Mouse (Mus musculus) cerebellum, postnatal 4 days (tissue): ENCODE results near the gene Slc22a13.
"Not testable (repeated sequence)": the region's sequence is repeated elsewhere in the genome, so short reads cannot be mapped to it uniquely, and the experiment has no call there.

ENCODE experiments used
- DNase-seq, 2 experiments: peaks; one replicate each; pipeline ENCODE4 v3.0.0; 2022; ENCODE audit warnings: low spot score in 2 of 2, mixed read lengths in 1 of 2

Slc22a13 gene

DNA sequence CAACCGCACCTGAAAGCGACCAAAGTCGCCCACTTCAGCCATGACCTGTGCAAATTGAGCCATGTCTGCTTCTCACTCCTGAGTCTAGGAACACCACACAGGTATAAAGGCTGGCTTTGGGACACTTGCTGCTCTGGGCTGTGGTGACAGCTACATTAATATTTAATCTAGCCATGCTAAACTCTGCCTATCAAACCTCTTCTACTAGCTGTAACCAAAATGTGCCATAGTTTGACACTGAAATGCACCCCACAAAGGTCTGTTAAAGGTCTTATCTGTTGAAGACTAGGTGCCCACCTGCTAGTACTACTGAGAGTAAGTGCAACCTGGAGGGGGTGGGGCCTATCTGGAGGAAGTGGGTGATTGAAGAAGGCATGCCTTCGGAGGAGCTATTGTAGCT lies at the start of gene Slc22a13:
Gene Slc22a13, minus strand, starts transcription at position 101 of the 400 bp plus-strand sequence.
- DNase-seq = no peak

DNA sequence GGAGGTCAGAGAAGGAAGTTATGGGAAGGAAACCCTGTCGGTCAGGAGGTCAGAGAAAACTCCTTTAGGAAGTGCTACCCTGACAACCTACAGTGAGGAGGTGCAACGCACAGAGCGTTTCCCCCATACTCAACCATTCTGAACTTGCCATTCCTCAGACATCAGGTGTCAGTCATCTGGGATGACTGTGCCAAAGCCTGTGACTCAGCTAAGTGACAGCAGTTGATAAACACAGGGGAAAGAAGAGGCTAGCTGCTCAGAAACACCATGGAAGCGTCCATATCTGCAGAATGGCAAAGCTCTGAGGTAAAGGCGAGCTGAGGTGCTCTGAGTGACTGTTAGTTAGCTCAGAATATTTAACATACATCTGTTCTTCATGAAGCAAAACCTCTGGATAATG lies 49.2 kb upstream of the Slc22a13 start:
- DNase-seq = no peak

DNA sequence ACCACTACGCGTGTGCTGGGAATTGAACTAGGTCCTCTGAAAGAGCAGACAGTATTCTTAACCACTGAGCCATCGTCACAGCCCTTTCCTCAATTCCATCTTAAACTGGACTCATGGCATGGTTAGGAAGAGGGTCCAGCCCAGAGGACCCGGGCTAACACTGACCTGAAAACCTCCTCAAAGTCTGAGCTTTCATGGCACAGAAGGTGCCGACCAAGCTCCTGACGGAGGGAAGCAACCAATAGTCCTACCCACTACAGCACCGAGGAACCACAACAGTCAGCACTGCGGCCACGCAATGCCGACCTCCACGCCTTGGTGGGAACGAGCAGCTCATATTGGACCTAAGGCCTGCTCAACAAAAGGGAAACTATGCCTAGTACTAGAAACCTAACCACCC lies 47.3 kb upstream of the Slc22a13 start:
- DNase-seq = no peak

DNA sequence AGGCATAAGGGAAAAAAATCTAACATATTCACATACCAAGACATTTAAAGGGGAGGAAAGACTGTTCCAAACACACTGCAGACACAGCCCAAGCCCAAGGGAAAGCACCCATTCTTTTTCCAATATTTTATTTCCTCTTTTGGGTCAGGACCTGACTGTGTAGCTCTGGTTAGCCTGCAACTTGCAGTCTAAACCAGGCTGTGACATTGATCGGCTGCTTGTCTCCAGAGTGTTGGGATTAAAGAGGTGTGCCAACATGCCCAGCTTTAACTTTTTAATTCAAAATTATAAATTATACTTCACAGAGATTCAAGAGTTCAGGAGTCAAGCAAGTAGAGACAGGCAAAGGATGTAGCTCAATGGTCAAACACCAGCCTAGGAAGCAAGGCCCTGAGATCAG lies 46.2 kb upstream of the Slc22a13 start:
- no peak for DNase-seq

DNA sequence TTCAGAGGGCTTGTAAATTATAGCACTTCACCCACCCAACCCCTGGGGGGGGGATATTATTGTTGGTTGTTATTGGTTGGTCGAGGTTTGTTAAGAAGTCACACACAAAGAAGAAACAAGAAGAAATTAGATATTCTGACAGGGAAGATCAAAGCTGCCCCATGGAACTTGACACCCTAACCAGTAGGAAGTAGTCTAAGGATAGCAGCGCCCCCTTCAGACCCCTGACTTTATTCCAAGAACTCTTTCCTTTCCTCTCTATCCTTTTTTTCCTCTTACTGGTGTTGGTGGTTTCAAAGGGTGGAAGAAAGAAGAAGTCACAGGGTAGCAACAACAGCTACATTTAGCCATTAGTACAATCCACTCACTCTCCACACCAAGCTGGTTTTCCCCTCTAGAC lies 45.3 kb upstream of the Slc22a13 start:
- DNase-seq = no peak

DNA sequence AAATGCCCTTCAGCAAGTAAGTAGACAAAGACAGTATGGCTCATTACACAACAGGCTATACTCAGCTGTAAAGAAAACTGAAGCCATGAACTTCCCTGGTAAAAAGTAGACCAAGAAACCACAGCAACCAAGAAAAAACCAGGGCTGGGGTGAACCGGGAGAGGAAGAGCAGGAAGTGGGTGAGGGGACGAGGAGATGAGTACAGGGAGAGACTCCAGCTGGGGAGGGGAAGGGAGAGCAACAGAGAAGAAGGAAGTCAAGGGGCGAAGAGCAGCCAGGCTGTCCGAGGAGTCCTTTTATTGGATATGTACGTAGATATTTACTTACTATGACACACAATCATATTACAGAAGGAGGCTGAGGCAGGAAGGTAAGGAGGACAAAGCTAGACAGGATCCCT lies 39.1 kb upstream of the Slc22a13 start:
- no peak for DNase-seq

DNA sequence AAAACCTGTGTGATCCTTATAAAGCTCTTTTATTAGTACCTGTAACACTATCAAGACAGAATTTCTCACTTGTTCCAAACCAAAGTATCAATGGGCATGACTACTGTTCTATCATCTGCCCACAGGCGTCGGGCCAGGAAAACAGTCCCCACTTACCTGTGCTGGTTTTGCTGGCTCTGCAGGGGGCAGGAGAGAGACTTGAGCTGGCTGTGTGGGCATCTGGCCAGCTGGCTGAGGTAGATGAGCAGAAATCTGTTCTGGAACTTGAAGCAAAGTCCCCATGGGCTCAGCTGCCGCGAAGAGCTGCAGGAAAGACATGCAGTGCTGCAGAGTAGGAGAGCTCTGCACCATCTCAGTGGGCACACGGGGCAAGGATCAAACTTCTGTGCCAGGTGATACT lies 37.9 kb upstream of the Slc22a13 start:
- DNase-seq = peak in 1 of 2 experiments; percentile 7

DNA sequence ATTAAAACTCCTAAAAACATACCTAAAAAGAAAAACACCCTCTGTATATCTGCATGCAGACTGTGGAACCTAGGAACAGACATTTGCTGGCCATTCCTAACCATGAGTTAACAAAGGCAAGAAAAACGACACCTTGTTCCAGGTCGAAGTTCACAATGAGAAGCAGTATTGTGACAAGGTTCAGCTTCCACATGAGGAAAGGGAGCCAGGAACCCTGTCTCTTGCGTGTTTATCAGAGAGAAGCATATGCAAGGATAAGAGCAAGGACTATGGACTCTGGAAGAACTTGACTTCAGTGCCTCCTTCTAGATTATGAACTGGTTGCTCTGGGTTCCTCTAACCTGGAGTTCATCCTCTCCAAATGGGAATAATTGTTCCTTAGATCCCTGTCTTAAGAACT lies 35.1 kb upstream of the Slc22a13 start:
- no peak for DNase-seq

DNA sequence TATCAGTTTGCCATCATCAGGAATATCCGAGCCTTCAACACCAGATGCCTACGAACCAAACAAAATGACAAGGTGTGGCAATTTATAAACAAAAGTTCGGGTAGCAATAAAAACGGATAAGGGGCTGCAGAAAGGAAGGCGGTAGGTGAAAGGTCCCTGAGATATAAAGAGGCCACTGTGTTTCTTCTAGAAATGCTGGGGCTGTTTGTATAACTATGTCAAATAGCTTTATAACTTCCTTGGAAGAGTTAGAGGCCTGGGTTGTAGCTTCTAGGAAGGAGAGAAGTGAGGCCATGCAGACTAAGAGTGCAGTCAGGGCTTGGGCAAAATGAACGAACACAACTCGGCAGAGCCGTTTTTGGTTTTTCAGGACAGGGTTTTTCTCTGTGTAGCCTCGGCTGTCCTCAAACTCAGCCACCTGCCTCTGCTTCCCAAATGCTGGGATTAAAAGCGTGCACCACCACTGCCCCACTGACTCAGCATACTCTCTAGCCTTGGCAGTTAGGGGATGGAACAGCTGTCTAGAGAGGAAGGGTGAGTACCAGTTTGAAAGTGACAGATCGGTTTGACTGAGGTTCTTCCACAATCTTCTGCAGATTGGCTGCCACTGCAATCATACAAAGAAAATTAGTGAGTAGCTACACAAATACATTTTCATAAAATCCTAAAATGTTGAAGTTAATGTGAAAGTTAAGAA lies 32.4 kb upstream of the Slc22a13 start:
- DNase-seq = no peak

DNA sequence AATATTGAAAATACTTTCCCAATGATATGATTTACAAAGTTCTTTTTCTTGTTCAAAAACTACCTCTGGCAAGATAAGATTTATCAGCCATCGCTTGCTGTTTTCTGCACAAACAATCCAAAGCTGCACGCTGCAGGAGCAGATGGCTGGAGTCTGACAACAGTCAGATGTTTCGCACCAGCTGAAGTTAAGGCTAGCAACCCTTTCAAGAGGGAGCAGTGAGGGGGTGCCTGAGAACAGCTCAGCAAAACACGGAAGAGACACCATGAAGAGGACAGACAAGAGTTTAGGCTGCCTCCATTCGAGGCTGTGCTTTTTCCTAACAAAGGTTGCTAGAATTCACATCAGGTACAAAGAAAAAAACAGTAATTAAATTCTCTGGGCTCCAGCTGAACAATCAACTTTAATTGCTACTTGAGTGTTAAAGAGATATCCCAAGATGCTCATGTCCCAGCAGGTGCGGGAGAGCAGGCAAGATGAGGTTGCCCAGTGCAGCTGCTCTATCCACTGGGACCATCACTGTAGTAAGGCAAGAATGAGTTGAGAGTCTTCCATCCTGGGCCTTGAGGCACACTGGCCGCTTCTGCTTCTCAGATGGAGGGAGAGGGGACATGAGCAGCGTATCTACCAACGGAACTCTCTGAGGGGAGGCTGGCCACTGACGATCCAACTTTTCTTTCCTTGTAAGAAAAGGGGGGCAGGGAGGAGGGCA lies 31.5 kb upstream of the Slc22a13 start:
- DNase-seq = no peak

DNA sequence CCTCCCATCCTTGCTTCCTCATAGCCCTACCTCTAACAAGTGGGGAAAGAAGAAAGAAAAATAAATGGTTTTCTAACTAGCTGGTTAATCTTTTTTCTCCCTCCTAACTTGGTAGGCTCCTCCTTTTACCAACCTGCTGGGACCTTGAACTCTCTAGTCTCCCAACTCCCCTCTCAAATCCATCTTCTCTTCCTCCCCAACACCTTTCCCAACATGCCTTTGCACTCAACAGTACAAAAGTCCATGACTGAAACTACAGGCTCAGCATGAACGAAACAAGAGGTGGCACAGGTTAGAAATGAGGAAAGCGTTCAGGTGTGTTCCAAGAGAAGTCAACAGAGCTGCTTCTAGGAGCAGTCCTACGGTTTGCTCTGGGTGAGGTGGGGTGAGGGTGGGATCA lies 30.4 kb upstream of the Slc22a13 start:
- no peak for DNase-seq

DNA sequence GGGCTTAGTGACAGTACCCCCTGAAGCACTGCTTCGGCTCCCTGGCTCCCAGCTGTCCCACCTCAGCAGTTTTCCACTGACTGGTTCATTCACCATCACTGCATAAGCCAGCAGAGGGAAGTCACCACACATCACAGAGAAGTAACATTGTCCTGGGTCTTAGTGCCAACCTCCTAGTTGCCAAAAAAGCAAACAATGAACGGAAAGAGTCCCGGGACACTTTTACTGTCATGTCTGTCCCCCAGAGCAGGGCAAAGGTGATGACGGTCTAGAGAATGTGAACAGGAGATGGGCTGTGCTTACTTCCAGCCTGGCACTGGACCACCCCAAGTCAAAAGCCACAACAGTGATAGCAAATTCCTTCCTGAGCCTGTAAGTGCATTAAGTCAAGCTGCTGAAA lies 29.9 kb upstream of the Slc22a13 start:
- DNase-seq = no peak

DNA sequence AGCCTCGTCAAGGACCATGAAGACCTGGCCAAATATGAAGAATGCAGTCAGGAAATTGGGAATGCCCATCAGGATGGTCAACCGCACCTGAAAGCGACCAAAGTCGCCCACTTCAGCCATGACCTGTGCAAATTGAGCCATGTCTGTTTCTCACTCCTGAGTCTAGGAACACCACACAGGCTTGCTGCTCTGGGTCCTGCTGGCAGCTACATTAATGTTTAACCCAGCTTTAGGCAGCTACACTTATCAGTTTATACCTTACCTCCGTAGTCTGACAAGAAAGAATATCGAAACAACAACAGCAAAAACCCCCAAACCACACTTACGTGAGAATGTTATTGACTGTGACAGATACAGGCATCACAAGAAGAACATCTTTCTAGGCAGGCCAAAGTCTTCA lies 22.7 kb upstream of the Slc22a13 start:
- DNase-seq = no peak

DNA sequence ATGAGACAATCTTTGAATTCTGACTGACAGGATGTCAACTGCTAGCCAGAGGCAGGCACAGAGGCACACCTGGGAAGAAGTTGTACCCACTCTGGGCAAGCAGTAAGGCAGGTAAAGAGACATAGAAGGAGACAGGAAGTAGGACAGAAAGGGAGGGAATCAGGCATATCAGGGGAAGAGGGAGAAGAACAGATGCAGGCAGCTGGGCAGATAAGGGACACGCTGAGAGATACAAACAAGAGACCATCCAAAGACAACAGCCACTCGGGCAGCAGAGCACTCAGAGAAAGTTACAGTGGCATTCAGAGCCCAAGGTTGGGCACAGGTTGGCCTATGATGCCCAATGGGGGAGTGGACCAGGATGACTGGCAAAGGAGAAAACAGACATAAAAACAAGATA lies 21.9 kb upstream of the Slc22a13 start:
- no peak for DNase-seq

DNA sequence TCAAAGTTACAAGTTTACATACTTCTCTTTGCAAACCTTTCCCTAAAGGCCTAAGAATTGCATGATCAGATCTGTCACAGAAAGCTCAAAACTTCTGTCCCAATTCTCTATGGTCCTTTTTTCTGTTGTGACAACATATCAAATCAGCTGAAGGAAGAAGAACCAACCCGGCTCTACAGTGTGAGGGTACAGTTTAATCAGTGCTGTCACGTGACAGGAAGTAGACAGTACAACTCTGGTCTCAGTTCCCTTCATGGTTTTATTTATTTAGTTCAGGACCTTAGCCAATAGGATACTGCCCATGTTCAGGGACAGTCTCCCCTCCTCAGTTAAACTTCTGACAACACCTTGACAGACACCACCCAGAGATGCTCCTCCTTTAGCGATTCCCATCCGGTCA lies 11.4 kb upstream of the Slc22a13 start:
- no peak for DNase-seq

DNA sequence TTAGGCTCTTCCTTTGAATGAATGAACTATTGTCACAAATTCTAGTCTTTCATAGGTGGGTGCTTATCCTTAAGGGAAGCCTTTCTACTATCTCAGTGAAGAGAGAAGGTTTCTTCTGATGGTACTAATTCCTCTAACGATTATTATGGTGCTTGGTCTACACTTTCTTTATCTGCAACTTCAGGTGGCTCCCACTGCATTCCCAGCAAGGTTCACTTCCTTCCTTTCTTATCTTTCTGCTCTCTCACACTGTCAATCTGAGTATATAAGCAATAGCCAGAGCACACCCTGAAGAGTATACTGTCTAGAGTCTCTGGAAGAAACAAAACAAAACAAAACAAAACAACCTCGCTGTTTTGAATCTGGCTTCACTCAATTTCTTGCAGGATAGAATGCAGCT lies 10.8 kb upstream of the Slc22a13 start:
- no peak for DNase-seq

DNA sequence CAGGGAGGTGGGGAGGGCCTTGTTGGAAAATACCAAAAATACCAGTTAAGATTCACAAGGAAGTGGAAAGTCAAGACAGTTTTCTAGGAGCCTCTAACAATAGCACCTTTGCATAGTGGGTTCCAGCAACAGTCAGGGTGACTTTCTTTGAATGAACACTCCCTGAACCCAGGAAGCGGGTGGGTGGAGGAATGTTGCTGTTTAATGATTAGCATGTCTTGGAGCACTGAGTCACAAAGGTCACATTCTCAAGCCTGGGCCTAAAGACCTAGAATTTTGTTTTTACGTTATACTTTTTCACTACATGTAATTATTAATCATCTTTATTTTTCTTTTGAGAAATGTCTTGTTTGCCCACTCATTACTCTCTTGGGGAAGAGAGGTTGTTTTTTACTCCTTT lies 6.4 kb upstream of the Slc22a13 start:
- not testable (repeated sequence) for DNase-seq

DNA sequence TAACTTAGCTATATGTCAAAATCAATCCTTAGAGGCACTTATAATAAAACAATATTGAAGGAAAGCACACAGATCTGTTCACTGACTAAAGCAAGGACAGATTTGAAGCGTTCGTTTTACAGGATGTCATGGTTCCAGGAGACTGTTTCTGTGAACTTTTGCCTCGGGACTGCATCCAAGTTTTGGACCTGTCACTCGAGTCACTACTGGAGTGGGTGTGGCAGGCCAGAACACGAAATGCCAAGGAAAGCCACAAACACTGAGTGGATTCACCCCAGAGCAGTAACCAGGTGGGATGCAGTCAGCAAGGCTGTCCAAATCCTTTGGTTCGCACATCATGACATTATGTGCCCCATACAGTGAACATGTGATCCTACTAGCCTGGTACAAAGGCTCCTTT lies 5.7 kb upstream of the Slc22a13 start:
- DNase-seq = no peak

DNA sequence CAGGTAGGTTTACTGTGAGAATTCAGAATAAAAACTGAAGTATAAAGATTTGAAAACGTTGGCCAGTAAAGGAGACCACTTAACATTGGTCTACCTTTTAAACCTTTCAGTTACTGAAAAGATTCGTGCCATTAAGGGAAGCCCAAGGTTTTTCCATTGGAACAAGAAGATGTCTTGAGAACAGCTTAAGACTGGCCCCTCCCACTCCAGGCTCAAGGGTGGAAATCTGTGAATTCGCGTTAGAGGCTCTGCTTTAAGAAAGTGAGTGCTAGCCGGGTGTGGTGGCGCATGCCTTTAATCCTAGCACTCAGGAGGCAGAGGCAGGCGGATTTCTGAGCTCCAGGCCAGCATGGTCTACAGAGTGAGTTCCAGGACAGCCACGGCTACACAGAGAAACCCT lies 4.1 kb upstream of the Slc22a13 start:
- DNase-seq = no peak

DNA sequence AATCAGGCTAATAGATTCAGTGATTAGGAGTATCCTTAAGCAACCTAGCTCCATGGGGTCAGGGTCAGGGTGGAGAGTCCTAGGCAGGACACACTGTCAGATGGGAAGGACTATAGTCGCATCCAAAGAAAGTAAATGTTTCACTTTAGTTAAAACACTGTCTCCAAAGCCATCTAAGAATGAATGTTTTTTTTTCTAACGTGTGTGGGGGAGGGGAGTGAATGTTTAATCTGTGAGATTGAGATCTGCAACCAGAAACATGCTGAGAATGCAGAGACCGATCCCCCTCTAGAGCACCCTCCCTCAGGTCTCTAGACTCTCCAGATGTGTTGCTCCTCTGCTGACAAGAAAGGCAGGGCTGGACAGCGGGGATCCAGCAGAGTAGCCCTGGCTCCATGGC lies 1.8 kb downstream of the Slc22a13 start:
- no peak for DNase-seq

DNA sequence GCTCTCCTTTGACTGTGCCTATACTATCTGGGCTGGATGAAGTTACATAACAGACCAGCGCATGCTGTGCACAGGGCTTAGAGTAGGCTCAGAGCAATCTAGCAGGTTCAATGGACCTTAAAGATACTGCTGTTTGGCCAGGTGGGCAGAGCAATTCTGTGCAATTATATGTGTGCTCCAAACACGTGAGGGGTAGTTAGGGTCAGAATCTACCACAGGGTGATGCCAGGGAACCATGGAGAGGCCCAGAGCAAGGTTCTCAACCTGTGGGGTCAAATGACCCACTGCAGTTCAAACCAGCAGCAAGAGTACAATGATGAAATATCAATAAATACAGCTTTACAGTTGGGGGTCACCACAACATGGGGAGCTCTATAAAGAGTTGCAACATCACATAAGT lies 2.2 kb downstream of the Slc22a13 start:
- DNase-seq = no peak

DNA sequence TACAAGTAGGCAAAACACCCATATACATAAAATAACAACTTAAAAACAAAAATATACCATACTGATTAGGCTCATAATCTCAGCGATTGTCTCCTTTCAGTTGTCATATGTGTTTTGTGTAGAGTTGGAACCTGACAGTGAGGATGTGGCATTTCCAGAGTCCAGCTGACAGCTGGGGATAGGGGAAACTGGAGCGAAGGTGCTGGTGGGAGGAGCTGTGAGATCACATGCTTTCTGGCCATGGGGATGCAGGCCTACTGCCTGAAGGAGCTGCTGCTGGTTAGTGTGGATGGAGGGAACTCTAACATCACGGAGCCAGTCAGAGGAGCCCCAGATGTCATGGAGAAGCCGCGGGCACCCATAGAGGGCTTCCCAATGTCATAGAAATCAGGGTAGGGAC lies 3.1 kb downstream of the Slc22a13 start:
- DNase-seq = no peak

DNA sequence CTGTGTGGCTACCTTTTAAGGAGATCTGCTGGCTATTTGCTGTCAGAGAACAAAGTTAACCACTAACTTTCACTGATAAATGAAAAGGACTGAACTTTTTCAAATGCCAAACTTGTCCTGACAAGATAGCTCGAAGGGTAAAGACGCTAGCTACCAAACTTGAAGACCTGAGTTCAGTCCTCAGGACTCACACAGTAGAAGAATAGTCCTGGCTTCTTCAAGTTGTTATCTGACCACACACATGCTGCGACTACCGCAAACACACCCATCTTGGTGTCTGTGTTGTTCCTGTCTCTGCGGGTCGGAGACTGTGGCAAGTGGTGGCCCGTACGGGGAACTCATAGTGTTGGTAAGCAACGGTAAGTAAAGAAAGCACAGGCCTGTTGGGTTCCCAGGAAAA lies 5.3 kb downstream of the Slc22a13 start:
- no peak for DNase-seq

DNA sequence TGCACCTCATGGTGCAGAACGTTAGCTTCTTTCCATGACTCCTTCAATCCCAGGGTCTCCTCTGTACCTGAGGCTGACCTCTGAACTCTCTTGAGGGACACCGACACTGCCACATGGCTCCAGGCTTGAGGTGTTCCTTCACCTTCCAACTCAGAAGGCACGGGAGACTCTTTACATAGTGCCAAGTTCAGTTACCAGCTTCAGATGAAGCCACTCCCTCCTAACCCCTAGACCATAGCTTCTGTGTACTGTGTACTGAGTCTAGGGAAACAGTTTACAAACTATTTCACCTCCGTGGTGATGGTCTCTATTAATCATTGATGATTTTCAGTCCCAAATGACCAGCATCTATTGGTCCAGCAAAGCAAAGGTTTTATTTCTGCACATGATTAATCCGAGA lies 7.2 kb downstream of the Slc22a13 start:
- DNase-seq = no peak
